In genomic region chr19:4756921-4757320, GRCm38 (mm10) we compare ENCODE assay signal across 8 mouse cellular contexts. TPM values are rescaled to one million over a fixed set of nuclear protein-coding genes. Genes with fewer than 3 reads are reported as not detected.
DNase-seq lines count a peak whose midpoint lies in the region; ATAC-seq and TF ChIP-seq lines count a peak whose summit lies in the region.

No protein-coding gene starts in this region.

- peak overlapping the region; percentile 95 for H3K27ac ChIP-seq in heart, embryonic 15.5 days
- H3K27ac ChIP-seq in hindbrain, embryonic 13.5 days, result peak overlapping the region; percentile 99
- peak overlapping the region; percentile 95 for H3K27ac ChIP-seq in midbrain, embryonic 11.5 days (ENCODE audit: low read depth, low read length)

- POLR2A ChIA-PET in Patski (lab: Charles Lee), result interaction anchor here (1.1 kb wide), 1 partner anchor 81 kb away, joined by 3 read pairs; no protein-coding TSS in a partner anchor

- H3K4me2 ChIP-seq in heart, embryonic 15.5 days, result peak overlapping the region; percentile 84
- H3K4me2 ChIP-seq in hindbrain, embryonic 13.5 days, result peak overlapping the region; percentile 71
- peak overlapping the region; percentile 65 for H3K4me2 ChIP-seq in midbrain, embryonic 11.5 days

- CTCF ChIA-PET in Patski (lab: Charles Lee), result interaction anchor here (1.1 to 1.9 kb wide), 4 partner anchors 9 to 212 kb away, joined by 3 to 4 read pairs (median 4); partner anchors contain the start of genes Gm21992 and Rbm14

- WGBS in heart, embryonic 15.5 days, result 2% methylated on average over 9 of the region's 9 CpGs
- WGBS in hindbrain, embryonic 13.5 days, result 3% methylated on average over 9 of the region's 9 CpGs
- WGBS in midbrain, embryonic 11.5 days, result 9% methylated on average over 9 of the region's 9 CpGs

- DNase-seq in heart, postnatal 10 days, result no peak
- no peak for DNase-seq in Patski (ENCODE audit: low read depth, low spot score)
- DNase-seq in midbrain, embryonic 11.5 days (ENCODE audit: low spot score, missing footprints), result no peak
- DNase-seq in urinary bladder, postnatal 25 days (ENCODE audit: low spot score), result no peak
- no peak for DNase-seq in frontal cortex, postnatal 36 days (ENCODE audit: low spot score in 2 of 2)
- DNase-seq in cerebellum, adult 11-12 months, result no peak

- peaks cover 14% of the 10 kb centered on the region for H3K4me1 ChIP-seq in heart, embryonic 15.5 days (replicated peaks)
- peaks cover 41% of the 10 kb centered on the region for H3K4me1 ChIP-seq in hindbrain, embryonic 13.5 days (replicated peaks)
- peaks cover 16% of the 10 kb centered on the region for H3K4me1 ChIP-seq in midbrain, embryonic 11.5 days (ENCODE audit: control insufficient read depth, insufficient read depth, low read length)

- H3K4me3 ChIP-seq in heart, embryonic 15.5 days, result peak overlapping the region; percentile 69
- peak overlapping the region; percentile 67 for H3K4me3 ChIP-seq in hindbrain, embryonic 13.5 days
- H3K4me3 ChIP-seq in midbrain, embryonic 11.5 days (ENCODE audit: low read depth, low read length), result peak overlapping the region; percentile 61

- intact Hi-C loops in heart, postnatal 10 days (cut with DNase I), result loop anchor here (5.0 kb wide), 1 partner anchor 150 kb away; the partner anchor contains the start of gene Bbs1

- H3K36me3 ChIP-seq in heart, embryonic 15.5 days, result peaks cover 18% of the 10 kb centered on the region
- H3K36me3 ChIP-seq in hindbrain, embryonic 13.5 days, result peaks cover 23% of the 10 kb centered on the region
- peaks cover 2% of the 10 kb centered on the region for H3K36me3 ChIP-seq in midbrain, embryonic 11.5 days (ENCODE audit: control insufficient read depth, insufficient read depth, low read length)

- H3K27me3 ChIP-seq in heart, embryonic 15.5 days, result no peaks in the 10 kb centered on the region
- H3K27me3 ChIP-seq in Patski, result no peaks in the 10 kb centered on the region
- no peaks in the 10 kb centered on the region for H3K27me3 ChIP-seq in hindbrain, embryonic 13.5 days
- no peaks in the 10 kb centered on the region for H3K27me3 ChIP-seq in midbrain, embryonic 11.5 days (ENCODE audit: control insufficient read depth, insufficient read depth, low read length)

- in situ Hi-C loops in Patski (cut with MboI; ENCODE audit: low pct_unique_long_range_greater_than_20kb), result loop anchor here (5.0 to 10.0 kb wide), 3 partner anchors 85 to 228 kb away; partner anchors contain the start of gene Bbs1

- TF ChIP-seq CTCF in Patski (IDR thresholded peaks at IDR 0.05), result no peak

- ATAC-seq in heart, embryonic 15.5 days (replicated peaks; ENCODE audit: insufficient number of reproducible peaks, insufficient read depth, low FRiP score, low read depth), result no peak
- ATAC-seq in Patski, result peak; percentile 3
- no peak for ATAC-seq in hindbrain, embryonic 13.5 days (ENCODE audit: low FRiP score)
- ATAC-seq in midbrain, embryonic 11.5 days (ENCODE audit: low FRiP score), result no peak

- peak overlapping the region; percentile 75 for H3K9ac ChIP-seq in heart, embryonic 15.5 days
- H3K9ac ChIP-seq in hindbrain, embryonic 13.5 days, result peak overlapping the region; percentile 89
- peak overlapping the region; percentile 91 for H3K9ac ChIP-seq in midbrain, embryonic 11.5 days (ENCODE audit: low read length)

- no peaks in the 10 kb centered on the region for H3K9me3 ChIP-seq in heart, embryonic 15.5 days (replicated peaks)
- no peaks in the 10 kb centered on the region for H3K9me3 ChIP-seq in hindbrain, embryonic 13.5 days
- H3K9me3 ChIP-seq in midbrain, embryonic 11.5 days (ENCODE audit: control insufficient read depth, low read length), result no peaks in the 10 kb centered on the region

RNA-seq across cellular contexts. Expression of gene Rbm4b, which starts 0.6 kb away (rescaled TPM):
- polyA plus RNA-seq in heart, embryonic 15.5 days (2015; fragmentation: Nextera tagmentation; extraction: Ambion mirVana), result 30.8 and 36.3 TPM in 2 replicates
- total RNA-seq in heart, postnatal 10 days (2021), result 1 to 10 TPM; 6.5 to 6.7 TPM
- polyA plus RNA-seq in Patski (2021), result 19.3 TPM
- 188 and 189 TPM in 2 replicates for polyA plus RNA-seq in hindbrain, embryonic 13.5 days (2015; fragmentation: Nextera tagmentation; extraction: Ambion mirVana)
- polyA plus RNA-seq in midbrain, embryonic 11.5 days (2014; fragmentation: Nextera tagmentation; extraction: Ambion mirVana), result 137 and 152 TPM in 2 replicates

RNA-seq across cellular contexts. Expression of gene Rbm4, which starts 36.8 kb away (rescaled TPM):
- polyA plus RNA-seq in heart, embryonic 15.5 days (2015; fragmentation: Nextera tagmentation; extraction: Ambion mirVana), result 42.2 and 54.1 TPM in 2 replicates
- 10 to 100 TPM; 43.1 to 49.2 TPM for total RNA-seq in heart, postnatal 10 days (2021)
- polyA plus RNA-seq in Patski (2021), result 42.3 TPM
- 97.3 and 97.5 TPM in 2 replicates for polyA plus RNA-seq in hindbrain, embryonic 13.5 days (2015; fragmentation: Nextera tagmentation; extraction: Ambion mirVana)
- 108 and 111 TPM in 2 replicates for polyA plus RNA-seq in midbrain, embryonic 11.5 days (2014; fragmentation: Nextera tagmentation; extraction: Ambion mirVana)

RNA-seq across cellular contexts. Expression of gene Sptbn2, which starts 46.0 kb away (rescaled TPM):
- 0.18 and 0.56 TPM in 2 replicates for polyA plus RNA-seq in heart, embryonic 15.5 days (2015; fragmentation: Nextera tagmentation; extraction: Ambion mirVana)
- under 1 TPM; 0.35 to 0.65 TPM for total RNA-seq in heart, postnatal 10 days (2021)
- 1.0 TPM for polyA plus RNA-seq in Patski (2021)
- polyA plus RNA-seq in hindbrain, embryonic 13.5 days (2015; fragmentation: Nextera tagmentation; extraction: Ambion mirVana), result 30.0 and 33.3 TPM in 2 replicates
- 13.4 and 14.0 TPM in 2 replicates for polyA plus RNA-seq in midbrain, embryonic 11.5 days (2014; fragmentation: Nextera tagmentation; extraction: Ambion mirVana)

RNA-seq across cellular contexts. Expression of gene Gm21992, which starts 54.5 kb away (rescaled TPM):
- 22.6 and 30.5 TPM in 2 replicates for polyA plus RNA-seq in heart, embryonic 15.5 days (2015; fragmentation: Nextera tagmentation; extraction: Ambion mirVana)
- total RNA-seq in heart, postnatal 10 days (2021), result 10 to 100 TPM; 16.8 to 17.8 TPM
- 9.9 TPM for polyA plus RNA-seq in Patski (2021)
- polyA plus RNA-seq in hindbrain, embryonic 13.5 days (2015; fragmentation: Nextera tagmentation; extraction: Ambion mirVana), result 32.3 and 35.3 TPM in 2 replicates
- polyA plus RNA-seq in midbrain, embryonic 11.5 days (2014; fragmentation: Nextera tagmentation; extraction: Ambion mirVana), result 12.9 and 27.2 TPM in 2 replicates

RNA-seq across cellular contexts. Expression of gene Rbm14, which starts 54.5 kb away (rescaled TPM):
- polyA plus RNA-seq in heart, embryonic 15.5 days (2015; fragmentation: Nextera tagmentation; extraction: Ambion mirVana), result 40.2 and 51.1 TPM in 2 replicates
- 10 to 100 TPM; 33.8 to 34.6 TPM for total RNA-seq in heart, postnatal 10 days (2021)
- polyA plus RNA-seq in Patski (2021), result 36.5 TPM
- polyA plus RNA-seq in hindbrain, embryonic 13.5 days (2015; fragmentation: Nextera tagmentation; extraction: Ambion mirVana), result 66.8 and 67.5 TPM in 2 replicates
- 108 and 113 TPM in 2 replicates for polyA plus RNA-seq in midbrain, embryonic 11.5 days (2014; fragmentation: Nextera tagmentation; extraction: Ambion mirVana)
